In genomic region chr6:115492952-115493613, GRCm38 (mm10) we compare ENCODE assay signal across 8 mouse cellular contexts. TPM values are rescaled to one million over a fixed set of nuclear protein-coding genes. Genes with fewer than 3 reads are reported as not detected.
A peak's percentile ranks its signal among the peaks of the same experiment; 100 is the strongest.
DNase-seq lines count a peak whose midpoint lies in the region; ATAC-seq and TF ChIP-seq lines count a peak whose summit lies in the region.

No protein-coding gene starts in this region.

- H3K27me3 ChIP-seq in hindbrain, embryonic 14.5 days (ENCODE audit: control insufficient read depth, insufficient read depth, low read length) = no peaks in the 10 kb centered on the region

- peaks cover 5% of the 10 kb centered on the region for H3K4me1 ChIP-seq in olfactory bulb, adult 2 months (ENCODE audit: control insufficient read depth, insufficient read depth, low read length)
- no peaks in the 10 kb centered on the region for H3K4me1 ChIP-seq in hindbrain, embryonic 14.5 days (replicated peaks; ENCODE audit: control insufficient read depth, insufficient read depth, low read length)

- no peak for ATAC-seq in hindbrain, embryonic 14.5 days (ENCODE audit: low FRiP score)

- no peaks in the 10 kb centered on the region for H3K36me3 ChIP-seq in hindbrain, embryonic 14.5 days (replicated peaks; ENCODE audit: control insufficient read depth, insufficient read depth)

- no peak for TF ChIP-seq POLR2A in olfactory bulb, adult 2 months (IDR thresholded peaks at IDR 0.05; ENCODE audit: insufficient read depth, low read depth, low read length)

- no peak overlapping the region for H3K4me2 ChIP-seq in hindbrain, embryonic 14.5 days (replicated peaks)

- 52% methylated on average over 11 of the region's 11 CpGs for WGBS in olfactory bulb, adult 2 months
- WGBS in hindbrain, embryonic 14.5 days = 79% methylated on average over 11 of the region's 11 CpGs

- no peak overlapping the region for H3K4me3 ChIP-seq in olfactory bulb, adult 2 months (ENCODE audit: insufficient read depth, low read depth, low read length)
- H3K4me3 ChIP-seq in hindbrain, embryonic 14.5 days (replicated peaks; ENCODE audit: low read length) = no peak overlapping the region

- peak overlapping the region; percentile 34 for H3K27ac ChIP-seq in olfactory bulb, adult 2 months (ENCODE audit: insufficient read depth, low read depth, low read length)
- no peak overlapping the region for H3K27ac ChIP-seq in hindbrain, embryonic 14.5 days

- DNase-seq in gastrocnemius, postnatal 25 days = peak; percentile 52
- no peak for DNase-seq in gastrocnemius, adult 8-10 months (ENCODE audit: low spot score in 2 of 2)
- peak; percentile 94 for DNase-seq in brain, adult 2 months (ENCODE audit: low read depth, low spot score)
- peak; percentile 22 to 73 for DNase-seq in frontal cortex, adult 2 months (ENCODE audit: extremely low spot score in 1 of 2, low spot score in 1 of 2)
- no peak for DNase-seq in kidney, adult 9 months
- DNase-seq in hindbrain, embryonic 14.5 days (ENCODE audit: low spot score) = no peak
- no peak for DNase-seq in MN1 (ENCODE audit: low spot score)

- H3K9me3 ChIP-seq in hindbrain, embryonic 14.5 days (ENCODE audit: control insufficient read depth, low read length) = no peaks in the 10 kb centered on the region

- H3K9ac ChIP-seq in hindbrain, embryonic 14.5 days = no peak overlapping the region

- TF ChIP-seq CTCF in olfactory bulb, adult 2 months (IDR thresholded peaks at IDR 0.05; ENCODE audit: insufficient read depth, low read depth, low read length) = no peak

RNA-seq across cellular contexts. Expression of gene Tsen2, which starts 51.4 kb away (rescaled TPM):
- total RNA-seq in gastrocnemius, postnatal 25 days (2021) = 1 to 10 TPM; 5.8 to 6.1 TPM
- 1 to 10 TPM; 5.0 to 6.2 (median 5.6) TPM for total RNA-seq in gastrocnemius, adult 8-10 months (2022)
- polyA plus RNA-seq in frontal cortex, adult 2 months (2012; rRNA removed) = 26.9 and 27.1 TPM in 2 replicates
- not detected in 2 replicates for polyA plus RNA-seq in olfactory bulb, adult 2 months (2012; ENCODE audit: insufficient read depth, insufficient read length, low replicate concordance, missing spikeins)
- 31.9 and 34.5 TPM in 2 replicates for polyA plus RNA-seq in hindbrain, embryonic 14.5 days (2014; fragmentation: Nextera tagmentation; extraction: Ambion mirVana)

Comparison
In these comparisons a context has a peak if more than half of its experiments do, and no peak if none do; other contexts are left out.
1. DNase-seq: peak in gastrocnemius, postnatal 25 days (single experiment), brain, adult 2 months (single experiment) and frontal cortex, adult 2 months (2 of 2); none in gastrocnemius, adult 8-10 months (0 of 2), kidney, adult 9 months (single experiment), hindbrain, embryonic 14.5 days (single experiment) and MN1 (single experiment).
2. RNA of gene Tsen2, which starts 51.4 kb away (polyA plus RNA-seq): 31.9 to 34.5 TPM in hindbrain, embryonic 14.5 days and 26.9 to 27.1 TPM in frontal cortex, adult 2 months; not detected in olfactory bulb, adult 2 months; every median in the first group is over 10 times any median in the second.